Mouse (Mus musculus): ENCODE results near the gene Olfr552. TPM values are rescaled to one million over a fixed set of nuclear protein-coding genes. Genes with fewer than 3 reads are reported as not detected.
"Not testable (repeated sequence)": the region's sequence is repeated elsewhere in the genome, so short reads cannot be mapped to it uniquely, and the experiment has no call there.

Gene Olfr552
- under 1 TPM; 0.11 to 0.14 TPM for total RNA-seq (2021)

DNA sequence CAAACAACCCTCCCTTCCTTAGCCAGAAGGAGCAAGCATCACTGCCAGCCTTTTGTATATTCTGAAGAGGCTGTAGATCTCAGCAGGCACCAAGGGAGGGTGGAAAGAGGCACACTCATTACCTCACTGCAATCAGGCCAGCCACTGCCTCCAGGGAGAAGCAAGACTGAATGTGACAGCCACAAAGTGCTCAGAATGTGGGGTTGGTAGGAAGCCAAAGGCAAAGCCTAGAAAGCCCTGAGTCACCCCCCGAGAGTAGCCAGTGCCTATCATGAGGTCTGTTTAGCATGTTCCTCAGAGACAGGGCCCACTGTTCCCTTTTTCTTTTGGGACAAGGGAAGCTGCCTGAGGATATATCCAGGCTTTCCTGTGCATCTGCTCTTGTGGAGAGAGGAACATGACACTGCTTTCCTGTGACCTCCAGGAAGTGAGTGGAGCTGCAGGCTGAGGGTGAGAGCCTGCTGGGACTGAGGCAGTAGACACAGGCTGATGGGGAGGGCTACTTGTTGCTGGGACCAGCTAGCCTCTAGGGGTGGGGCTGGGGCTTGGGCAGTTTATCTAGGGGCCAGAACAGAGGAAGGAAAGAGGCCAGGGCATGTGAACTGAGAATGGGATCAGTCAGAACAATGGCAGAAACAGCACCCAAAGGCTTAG lies at the start of gene Olfr552:
Olfr552 (plus strand) TSS at position 393 of the 654 bp plus-strand sequence.
- intact Hi-C loops (cut with DNase I): no loop called here

DNA sequence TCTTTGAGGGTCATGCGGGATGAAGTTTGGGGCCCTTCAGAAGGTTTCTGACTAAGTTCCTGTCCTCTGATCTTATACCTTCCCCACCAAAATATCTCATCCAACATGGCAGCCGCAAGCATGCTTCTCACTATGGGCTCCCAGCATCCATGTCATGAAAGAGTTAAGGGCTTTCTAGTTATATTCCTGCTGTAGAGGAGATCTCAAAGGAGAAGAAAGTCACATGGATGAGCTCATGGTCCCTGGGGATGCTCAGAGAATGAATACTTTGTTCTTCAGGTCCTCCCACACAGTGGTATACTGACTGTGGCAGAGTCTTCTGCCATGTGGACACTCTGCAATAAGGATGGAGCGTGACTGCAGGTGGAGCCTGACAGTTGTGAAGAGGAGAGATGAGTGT lies 48.0 kb upstream of the Olfr552 start, which contains the start of gene Olfr549:
Olfr549 (plus strand) TSS at position 301 of the 400 bp plus-strand sequence.
- DNase-seq (ENCODE audit: low spot score in 2 of 2): no peak
- intact Hi-C loops (cut with DNase I): no loop called here

More for the DNA sequence above, at the start of gene Olfr552:
- no peak for DNase-seq (ENCODE audit: low spot score in 2 of 2)

DNA sequence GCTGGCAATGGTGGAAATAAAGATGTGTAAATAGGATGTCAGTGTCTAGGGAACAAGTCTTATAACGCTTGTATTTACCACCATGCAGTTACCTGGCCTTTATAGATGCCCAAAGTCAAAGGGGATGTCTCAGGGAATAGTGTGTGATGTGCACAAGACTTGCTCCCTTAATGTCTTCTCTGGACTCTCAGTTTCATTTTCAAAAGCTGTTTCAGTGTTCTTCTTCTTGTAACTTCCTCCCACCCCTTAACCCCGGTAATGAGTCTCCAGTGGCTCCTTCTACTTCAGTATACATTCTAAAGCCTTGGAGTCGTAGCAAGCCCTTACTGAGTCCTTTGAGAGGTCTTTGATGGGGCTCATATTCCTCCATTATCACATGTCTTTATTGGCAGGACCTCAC lies 44.3 kb upstream of the Olfr552 start:
- intact Hi-C loops (cut with DNase I): no loop called here
- DNase-seq (ENCODE audit: low spot score in 2 of 2): no peak

DNA sequence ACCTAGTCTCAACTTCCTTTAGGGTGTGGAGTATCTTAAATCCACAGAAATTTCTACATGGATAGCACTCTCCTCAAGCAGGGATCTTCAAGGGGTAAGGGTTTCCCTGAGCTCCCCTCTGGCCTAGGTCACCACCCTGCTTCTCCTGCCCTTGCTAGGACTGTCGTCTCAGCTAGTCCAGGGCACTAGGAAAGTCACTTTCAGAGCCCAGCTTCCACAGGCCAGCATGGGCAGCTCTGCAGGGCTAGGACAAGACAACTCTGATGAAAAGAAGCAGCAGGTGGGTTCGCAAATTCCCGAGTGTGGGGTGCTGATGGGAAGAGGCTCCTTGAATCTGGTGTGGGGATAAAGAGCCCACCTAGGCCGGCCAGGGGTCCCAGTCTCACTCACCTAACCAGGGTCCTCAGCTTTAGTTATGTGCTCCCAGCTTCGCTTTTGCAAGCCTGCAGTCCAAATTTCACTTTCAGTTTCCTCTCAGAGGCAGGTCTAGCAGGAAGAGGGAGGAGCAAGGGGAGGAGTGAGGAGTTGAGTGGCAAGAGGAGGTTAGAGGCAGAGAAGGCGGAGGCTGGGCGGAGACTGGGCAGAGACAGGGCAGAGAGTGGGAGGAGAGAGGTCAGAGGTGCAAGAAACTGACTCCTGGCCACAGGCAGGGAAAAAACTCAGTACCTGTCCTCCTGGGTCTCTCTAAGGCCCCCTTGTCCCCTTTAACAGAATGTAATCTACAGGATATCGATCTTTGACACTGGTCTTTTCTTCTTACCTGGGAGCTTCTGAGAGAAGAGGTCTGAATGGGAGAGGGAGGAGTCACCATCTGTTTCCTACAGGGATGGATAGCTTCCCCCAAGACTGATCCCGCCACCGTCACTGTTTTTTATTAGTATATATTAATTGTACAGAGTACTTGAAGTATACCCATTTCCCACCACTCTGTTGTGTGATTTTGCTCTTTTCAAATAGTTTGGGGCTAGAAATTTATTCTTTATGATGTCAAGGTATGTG lies 32.3 kb upstream of the Olfr552 start, which contains the start of gene Trim21:
Trim21 (minus strand) TSS at position 488 of the 999 bp plus-strand sequence.
- intact Hi-C loops (cut with DNase I): no loop called here
- peak; percentile 20 to 59 for DNase-seq (ENCODE audit: low spot score in 2 of 2)

DNA sequence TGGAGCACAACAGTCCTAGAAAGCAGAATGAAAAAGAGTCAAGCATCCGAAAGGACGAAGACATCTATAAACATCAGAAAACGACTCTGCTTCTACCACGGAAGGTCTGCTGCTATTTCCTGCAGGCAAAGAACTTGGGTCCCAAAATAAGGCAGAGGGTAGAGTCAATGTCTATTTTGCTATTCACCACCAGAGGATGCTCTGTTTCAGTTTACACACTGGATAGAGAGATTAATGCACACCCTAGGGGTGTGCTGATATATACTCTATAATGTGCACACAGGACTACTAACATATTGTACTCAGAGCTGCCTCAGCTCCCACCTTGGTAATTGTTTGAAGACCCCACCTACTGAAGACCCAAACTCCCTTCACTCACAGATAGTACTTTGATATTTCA lies 31.4 kb upstream of the Olfr552 start:
- DNase-seq (ENCODE audit: low spot score in 2 of 2): no peak
- intact Hi-C loops (cut with DNase I): no loop called here

DNA sequence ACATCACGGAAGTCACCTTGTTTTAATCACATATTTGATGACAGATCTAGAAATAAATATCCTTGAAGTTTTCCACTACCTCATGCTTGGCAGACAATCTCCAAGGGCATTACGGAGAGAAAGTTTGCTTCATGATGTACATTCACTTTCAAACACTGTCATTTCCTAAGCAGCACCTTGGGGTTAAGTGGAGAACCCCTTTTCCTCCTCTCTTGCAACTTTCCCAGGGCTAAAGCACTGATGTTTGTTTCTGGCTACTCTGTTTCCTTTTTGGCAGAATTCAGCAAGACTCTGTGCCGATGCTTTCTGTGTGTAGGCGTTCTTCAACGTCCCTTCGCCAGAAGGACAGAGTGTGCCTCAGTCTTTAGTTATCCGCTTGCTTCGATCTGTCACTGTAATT lies 26.4 kb upstream of the Olfr552 start, which contains the start of gene Olfr550:
Olfr550 (plus strand) TSS at position 301 of the 400 bp plus-strand sequence.
- DNase-seq (ENCODE audit: low spot score in 2 of 2): peak in 1 of 2 experiments; percentile 12
- intact Hi-C loops (cut with DNase I): no loop called here

DNA sequence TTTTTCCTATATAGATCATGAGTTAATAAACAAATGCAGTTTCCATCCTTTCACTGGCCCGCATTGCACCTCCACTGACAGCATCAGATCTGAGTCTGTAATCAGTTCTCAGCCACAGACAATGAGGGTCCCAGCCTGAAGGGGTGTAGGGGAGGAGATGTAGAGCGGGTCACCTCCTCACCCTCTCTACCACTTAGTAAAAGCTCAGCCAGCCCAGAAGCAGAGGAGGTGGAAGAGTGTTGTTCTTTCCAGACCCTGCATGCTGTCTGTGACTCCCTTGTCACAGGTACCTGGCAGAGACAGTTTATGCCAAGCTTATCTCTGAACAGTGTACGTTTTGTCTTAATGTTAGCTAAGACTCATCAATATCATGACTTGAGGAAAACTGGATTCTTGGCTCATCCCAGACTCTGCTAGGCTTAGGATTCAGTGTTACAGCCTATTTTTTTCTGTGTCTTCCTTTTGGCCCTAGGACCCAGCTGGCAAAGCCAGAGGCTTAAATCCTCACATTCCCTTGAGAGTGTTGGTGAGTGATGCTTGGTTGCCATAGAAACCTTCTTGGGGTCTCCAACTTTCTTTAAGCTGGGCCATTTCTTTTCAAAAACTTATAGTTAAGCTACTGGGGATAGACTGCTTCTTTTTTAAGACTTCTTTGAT lies 24.3 kb upstream of the Olfr552 start:
- DNase-seq (ENCODE audit: low spot score in 2 of 2): no peak
- intact Hi-C loops (cut with DNase I): no loop called here

DNA sequence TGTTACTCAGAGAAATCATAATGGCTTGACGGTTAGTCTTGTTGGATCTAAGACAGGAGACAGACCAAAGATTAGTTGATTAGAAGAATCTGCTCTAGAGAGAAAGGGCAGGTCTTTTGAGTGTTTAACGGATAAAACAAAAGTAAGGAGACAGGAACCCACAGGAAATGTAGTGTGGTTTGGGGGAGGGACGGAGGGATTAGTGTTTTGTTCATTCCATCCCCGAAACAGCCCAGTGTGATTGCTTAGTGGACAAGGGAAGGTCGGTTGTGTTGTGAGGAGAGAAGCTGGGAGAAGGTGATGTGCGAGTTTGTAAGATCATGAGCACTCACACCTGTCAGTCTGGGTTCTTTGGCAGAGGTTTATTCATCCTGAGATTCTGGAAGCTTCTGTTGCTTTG lies 21.6 kb upstream of the Olfr552 start:
- intact Hi-C loops (cut with DNase I): no loop called here
- DNase-seq (ENCODE audit: low spot score in 2 of 2): no peak

DNA sequence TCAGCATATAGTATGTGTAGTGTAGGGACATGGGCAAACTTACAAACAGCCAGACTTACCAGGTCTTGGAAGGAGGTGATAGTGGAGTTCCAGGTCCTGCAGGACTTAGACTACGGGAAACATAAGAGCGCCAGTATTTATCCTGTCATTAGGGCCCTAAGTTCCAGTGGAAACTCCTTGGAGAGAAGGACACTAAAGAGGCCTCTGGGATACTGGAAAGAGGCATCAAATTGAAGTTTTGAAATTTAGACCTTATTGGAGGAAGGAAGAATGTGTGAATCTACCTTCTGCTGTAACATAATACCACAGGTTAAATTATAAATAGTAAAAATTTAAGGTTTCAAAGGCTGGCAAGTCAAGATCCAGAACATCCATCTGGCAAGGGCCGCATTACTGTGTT lies 5.8 kb upstream of the Olfr552 start, which contains the start of gene Olfr551:
Olfr551 (minus strand) TSS at position 101 of the 400 bp plus-strand sequence.
- no peak for DNase-seq (ENCODE audit: low spot score in 2 of 2)
- intact Hi-C loops (cut with DNase I): no loop called here

DNA sequence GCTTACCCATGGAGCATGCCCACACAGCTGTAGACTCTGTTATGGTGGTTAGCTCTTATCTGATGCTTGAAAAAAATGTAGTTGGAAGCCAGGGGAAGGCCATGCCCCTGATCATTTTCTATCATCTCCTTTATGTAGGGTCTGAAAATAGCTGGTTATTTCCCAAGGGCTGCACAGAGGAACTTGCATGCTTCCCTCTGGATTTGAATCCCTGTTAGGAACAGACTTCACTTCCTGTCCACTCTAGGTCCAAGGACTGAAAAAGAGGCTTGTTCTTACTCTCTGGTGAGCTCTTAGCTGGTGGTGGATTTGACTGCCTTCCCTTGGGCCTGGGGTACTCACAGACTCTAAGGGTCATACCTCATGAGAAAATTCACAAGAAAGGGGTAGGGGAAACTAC lies 20.5 kb downstream of the Olfr552 start, which contains the start of gene Olfr553:
Olfr553 (minus strand) TSS at position 101 of the 400 bp plus-strand sequence.
- intact Hi-C loops (cut with DNase I): no loop called here
- no peak for DNase-seq (ENCODE audit: low spot score in 2 of 2)

DNA sequence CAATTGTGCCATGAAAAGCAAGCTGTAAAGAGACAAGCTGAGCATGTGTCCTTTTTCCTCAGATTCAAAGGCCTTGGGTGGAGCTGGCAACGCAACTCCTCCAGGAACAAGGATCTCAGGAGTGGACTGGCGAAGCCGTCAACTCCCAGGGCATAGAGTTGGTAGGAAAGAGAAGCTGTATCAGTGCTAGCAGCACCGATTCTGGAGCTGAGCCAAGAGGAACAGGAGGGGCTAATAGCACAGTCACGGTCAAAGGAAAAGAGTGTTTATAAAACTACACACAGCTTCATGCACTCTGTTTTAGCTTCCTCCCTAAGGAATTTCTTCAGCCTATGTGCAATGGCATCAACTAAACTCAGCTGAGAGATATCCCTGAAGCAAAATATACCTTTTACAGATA lies 22.0 kb downstream of the Olfr552 start:
- no peak for DNase-seq (ENCODE audit: low spot score in 2 of 2)
- intact Hi-C loops (cut with DNase I): no loop called here

DNA sequence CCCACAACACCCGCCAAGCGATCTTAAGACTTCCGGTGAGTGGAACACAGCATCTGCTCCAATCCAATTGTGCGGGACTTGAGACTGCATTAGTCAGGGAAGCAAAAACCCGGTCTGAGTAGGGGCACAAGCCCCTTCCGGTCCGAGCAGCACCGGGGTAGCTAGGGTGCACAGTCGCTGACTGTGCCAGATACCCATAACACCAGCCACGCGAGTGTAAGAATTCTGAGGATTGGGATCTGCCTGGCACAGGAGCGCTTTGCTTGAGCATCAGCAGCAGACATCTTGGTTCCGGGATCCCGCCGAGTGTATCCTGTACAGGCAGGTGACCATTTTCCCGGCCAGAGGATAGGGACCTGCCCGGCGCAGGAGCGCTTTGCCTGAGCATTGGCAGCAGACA lies 22.8 kb downstream of the Olfr552 start:
- intact Hi-C loops (cut with DNase I); DNase-seq (ENCODE audit: low spot score in 2 of 2): not testable (repeated sequence)

DNA sequence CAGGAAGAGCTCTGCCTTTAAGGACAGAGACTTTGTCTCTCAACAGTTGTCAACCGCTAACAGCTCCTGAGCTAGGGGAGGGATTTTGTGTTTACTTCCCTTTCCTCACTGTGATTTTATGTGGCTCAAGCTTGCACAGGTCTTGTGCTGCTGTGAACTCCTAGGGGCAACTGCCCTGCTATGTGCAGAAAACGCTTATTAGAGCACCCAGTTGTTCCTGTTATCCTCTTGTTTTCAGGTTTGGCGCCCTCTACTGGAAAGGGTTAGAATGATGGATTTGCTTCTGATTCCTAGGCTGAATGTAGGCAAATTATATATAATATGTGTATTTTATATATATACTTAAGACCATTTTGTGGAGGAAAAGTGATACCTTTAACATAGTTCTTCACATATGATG lies 39.1 kb downstream of the Olfr552 start:
- DNase-seq (ENCODE audit: low spot score in 2 of 2): peak; percentile 20 to 21
- intact Hi-C loops (cut with DNase I): loop anchor here (1.0 kb wide), 1 partner anchor 123 kb away; no protein-coding TSS in a partner anchor

DNA sequence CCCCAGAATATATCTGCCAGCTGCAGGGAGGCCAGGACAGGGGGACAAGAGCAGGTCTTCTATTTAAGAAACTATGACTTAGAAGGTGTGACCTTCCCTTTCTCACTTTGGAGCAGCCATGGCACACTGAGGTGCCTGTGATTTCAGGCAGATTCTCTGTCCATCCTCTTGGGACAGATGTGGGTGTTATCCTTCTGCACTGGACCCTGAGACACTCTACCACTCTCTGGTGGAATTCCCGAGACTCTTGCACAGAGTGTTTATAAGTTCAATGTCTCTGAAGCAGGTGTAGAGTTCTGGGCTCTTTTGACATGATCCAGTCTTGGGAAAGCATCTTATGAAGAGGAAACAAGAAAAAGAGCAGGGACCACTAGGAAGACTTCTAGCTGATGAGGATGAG lies 40.6 kb downstream of the Olfr552 start, which contains the start of gene Olfr554:
Olfr554 (plus strand) TSS at position 301 of the 400 bp plus-strand sequence.
- no peak for DNase-seq (ENCODE audit: low spot score in 2 of 2)
- intact Hi-C loops (cut with DNase I): no loop called here

DNA sequence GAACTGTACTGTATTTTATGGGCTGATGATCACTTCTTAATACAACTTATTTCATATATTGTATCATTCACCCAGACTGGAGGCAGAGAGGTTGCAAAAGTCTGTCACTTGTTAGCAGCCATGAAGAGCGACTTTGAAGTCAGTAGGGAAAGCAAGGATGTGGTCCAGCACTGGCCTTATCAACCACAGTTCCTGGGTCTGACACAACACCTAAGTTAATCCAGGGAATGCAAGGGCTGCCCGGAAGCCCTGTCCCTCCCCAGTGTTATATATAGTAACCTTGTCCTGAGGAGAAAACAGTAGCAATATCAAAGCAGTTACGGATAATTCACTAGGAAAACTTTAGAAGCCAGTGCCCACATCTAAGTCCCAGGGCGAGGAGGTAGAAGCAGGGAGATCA lies 47.4 kb downstream of the Olfr552 start:
- DNase-seq (ENCODE audit: low spot score in 2 of 2); intact Hi-C loops (cut with DNase I): not testable (repeated sequence)

Other genes starting within 250 kb of the Olfr552 start
- 10 to 100 TPM; 10.1 to 10.2 TPM for gene Rrm1, start 156.1 kb upstream of the Olfr552 start, total RNA-seq (2021)
- not detected for gene Olfr543, start 116.1 kb upstream of the Olfr552 start, total RNA-seq (2021)
- gene Olfr544, start 109.5 kb upstream of the Olfr552 start, total RNA-seq (2021): not detected
- not detected for gene Olfr545, start 98.2 kb upstream of the Olfr552 start, total RNA-seq (2021)
- not detected for gene Olfr547, start 63.0 kb upstream of the Olfr552 start, total RNA-seq (2021)
- not detected for gene Olfr548-ps1, start 56.9 kb upstream of the Olfr552 start, total RNA-seq (2021)
- not detected for gene Olfr549, start 47.9 kb upstream of the Olfr552 start, total RNA-seq (2021)
- gene Trim21, start 32.3 kb upstream of the Olfr552 start, total RNA-seq (2021): 1 to 10 TPM; 2.7 to 4.2 TPM
- under 1 TPM; 0.23 to 0.41 TPM for gene Olfr550, start 26.3 kb upstream of the Olfr552 start, total RNA-seq (2021)
- gene Olfr551, start 5.9 kb upstream of the Olfr552 start, total RNA-seq (2021): not detected
- not detected for gene Olfr553, start 20.4 kb downstream of the Olfr552 start, total RNA-seq (2021)
- gene Olfr554, start 40.7 kb downstream of the Olfr552 start, total RNA-seq (2021): not detected
- gene Olfr555, start 61.1 kb downstream of the Olfr552 start, total RNA-seq (2021): not detected
- gene Olfr556, start 67.1 kb downstream of the Olfr552 start, total RNA-seq (2021): not detected
- 1 to 10 TPM; 4.1 to 5.3 TPM for gene Trim68, start 89.6 kb downstream of the Olfr552 start, total RNA-seq (2021)
- not detected for gene Olfr557, start 98.1 kb downstream of the Olfr552 start, total RNA-seq (2021)
- under 1 TPM; 0.27 to 0.37 TPM for gene Olfr558, start 104.4 kb downstream of the Olfr552 start, total RNA-seq (2021)
- not detected for gene Olfr33, start 121.3 kb downstream of the Olfr552 start, total RNA-seq (2021)
- not detected for gene Olfr559, start 129.7 kb downstream of the Olfr552 start, total RNA-seq (2021)
- under 1 TPM in 1 of 2 experiments, not detected in 1; 0.16 TPM for gene Olfr560, start 161.6 kb downstream of the Olfr552 start, total RNA-seq (2021)
- under 1 TPM; 0.57 to 0.92 TPM for gene Olfr78, start 161.7 kb downstream of the Olfr552 start, total RNA-seq (2021)
- not detected for gene Olfr561, start 173.5 kb downstream of the Olfr552 start, total RNA-seq (2021)
- not detected for gene Olfr564, start 205.7 kb downstream of the Olfr552 start, total RNA-seq (2021)

Data from left cerebral cortex, postnatal 25 days (tissue).